Mouse (Mus musculus): ENCODE data around the gene Dennd4a.
A peak's percentile ranks its signal among the peaks of the same experiment; 100 is the strongest.

Dennd4a gene

GRCm38 (mm10) chr9:64790673-64791660 is 20.2 kb upstream of the Dennd4a start:
- DNase-seq = no peak

GRCm38 (mm10) chr9:64791676-64792075 is 19.5 kb upstream of the Dennd4a start:
- DNase-seq = no peak

- no peak for DNase-seq
Measured at GRCm38 (mm10) chr9:64792379-64793274, 18.5 kb upstream of the Dennd4a start.

GRCm38 (mm10) chr9:64793275-64793590 is 17.9 kb upstream of the Dennd4a start:
- DNase-seq = no peak

- no peak for DNase-seq
Measured at GRCm38 (mm10) chr9:64793794-64794193, 17.3 kb upstream of the Dennd4a start.

GRCm38 (mm10) chr9:64794448-64795420 is 16.4 kb upstream of the Dennd4a start:
- no peak for DNase-seq

- no peak for DNase-seq
Measured at GRCm38 (mm10) chr9:64795846-64796615, 15.1 kb upstream of the Dennd4a start.

- DNase-seq = no peak
Measured at GRCm38 (mm10) chr9:64797392-64797791, 13.7 kb upstream of the Dennd4a start.

GRCm38 (mm10) chr9:64798099-64798498 is 13.0 kb upstream of the Dennd4a start:
- no peak for DNase-seq

- DNase-seq = no peak
Measured at GRCm38 (mm10) chr9:64798859-64799258, 12.3 kb upstream of the Dennd4a start.

GRCm38 (mm10) chr9:64799504-64799903 is 11.6 kb upstream of the Dennd4a start:
- no peak for DNase-seq

GRCm38 (mm10) chr9:64802561-64802960 is 8.6 kb upstream of the Dennd4a start:
- DNase-seq = no peak

- no peak for DNase-seq
Measured at GRCm38 (mm10) chr9:64803373-64804214, 7.5 kb upstream of the Dennd4a start.

GRCm38 (mm10) chr9:64805875-64806274 is 5.3 kb upstream of the Dennd4a start:
- DNase-seq = no peak

- no peak for DNase-seq
Measured at GRCm38 (mm10) chr9:64806335-64807060, 4.6 kb upstream of the Dennd4a start.

GRCm38 (mm10) chr9:64807061-64807808 is 3.9 kb upstream of the Dennd4a start:
- no peak for DNase-seq

- no peak for DNase-seq
Measured at GRCm38 (mm10) chr9:64809851-64810250, 1.3 kb upstream of the Dennd4a start.

GRCm38 (mm10) chr9:64811538-64812474 is 666 bp downstream of the Dennd4a start:
- DNase-seq = peak; percentile 71

All from cerebellum, adult 9-11 months (tissue).